Mouse (Mus musculus): Measurements from ENCODE around the gene Trp53rka.
A peak's percentile ranks its signal among the peaks of the same experiment; 100 is the strongest.
"Not testable (repeated sequence)": the region's sequence is repeated elsewhere in the genome, so short reads cannot be mapped to it uniquely, and the experiment has no call there.

The Trp53rka gene

DNA sequence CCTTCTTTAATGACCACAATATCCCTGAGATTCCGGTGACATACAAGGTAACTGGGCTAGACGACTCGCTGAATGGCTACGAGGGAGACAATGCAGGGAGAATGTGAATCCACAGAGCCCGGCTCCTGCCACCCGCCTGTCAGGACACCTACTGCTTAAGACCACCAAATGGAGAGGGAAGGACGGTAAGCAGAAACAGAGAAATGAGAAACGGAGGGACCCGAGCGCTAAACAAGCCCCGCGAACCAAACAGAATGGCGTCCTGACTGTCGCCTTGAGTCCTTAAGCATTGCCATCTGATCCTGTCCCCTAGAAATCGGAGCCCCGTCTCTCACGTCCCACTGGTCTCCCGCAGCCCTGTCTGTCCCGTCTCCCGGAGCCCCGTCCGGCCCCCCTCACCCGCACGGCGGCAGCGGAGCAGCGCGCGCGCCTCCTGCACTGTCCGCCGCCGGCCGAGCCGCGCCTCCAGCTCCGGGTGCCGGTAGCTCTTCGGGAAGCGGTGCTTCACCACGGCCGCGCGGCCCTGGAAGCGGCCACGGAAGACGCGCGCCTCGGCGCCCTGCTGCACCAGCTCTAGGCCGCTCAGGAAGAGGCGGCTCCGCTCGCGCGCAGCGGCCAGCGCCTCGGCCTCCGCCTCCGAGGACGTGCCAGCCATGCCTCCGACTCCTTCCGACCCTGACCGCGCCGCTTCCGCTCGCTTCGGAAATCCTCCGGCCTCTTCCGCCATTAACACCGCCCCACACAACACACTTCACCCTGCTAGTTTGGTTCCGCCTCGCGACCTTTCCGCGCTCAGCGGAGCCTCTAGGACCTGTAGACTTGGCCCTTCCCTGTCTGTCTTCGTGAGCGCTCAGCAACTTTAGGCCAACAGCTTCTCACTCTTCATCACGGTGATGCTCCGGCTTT is at the start of gene Trp53rka:
TSS of gene Trp53rka (minus strand) at position 677 of the 906 bp plus-strand sequence.
- DNase-seq = peak; percentile 80

DNA sequence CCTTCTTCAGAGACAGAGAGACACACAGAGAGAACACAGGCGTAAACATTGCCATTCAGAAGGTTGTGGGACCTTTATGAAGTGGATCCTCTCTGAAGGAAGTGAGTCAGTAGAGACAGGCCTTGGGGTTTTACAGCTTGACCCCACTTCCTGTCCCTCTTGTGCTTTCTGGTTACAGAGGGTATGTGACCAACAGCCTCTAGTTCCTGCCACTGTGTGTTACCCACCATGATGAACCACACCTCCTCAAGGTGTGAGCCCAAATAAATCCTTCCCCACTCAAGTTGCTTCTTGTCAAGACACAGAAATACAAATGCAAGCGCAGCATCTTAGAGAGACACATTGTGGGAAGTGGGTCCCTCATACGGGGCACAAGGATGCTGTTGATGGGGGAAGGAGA is 47.9 kb upstream of the Trp53rka start:
- no peak for DNase-seq

DNA sequence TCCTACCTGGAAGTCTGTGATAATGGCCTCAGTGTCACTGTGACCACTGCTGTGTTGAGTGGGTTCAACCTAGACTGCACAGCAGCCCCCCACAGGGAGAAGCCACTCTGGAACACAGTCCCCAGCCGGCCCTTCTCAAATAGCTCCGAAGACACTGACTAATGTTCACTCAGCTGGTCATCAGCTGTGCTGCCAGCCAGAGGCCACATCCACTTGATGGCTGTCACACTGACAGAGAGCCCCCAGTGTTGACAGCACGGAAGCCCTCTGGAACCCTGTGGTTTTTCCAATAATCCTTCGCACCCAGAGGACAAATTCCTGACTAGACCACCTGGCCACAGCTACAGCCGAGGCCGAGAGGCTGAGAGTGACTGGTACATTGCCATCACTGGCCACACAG is 40.7 kb upstream of the Trp53rka start:
- DNase-seq = no peak

DNA sequence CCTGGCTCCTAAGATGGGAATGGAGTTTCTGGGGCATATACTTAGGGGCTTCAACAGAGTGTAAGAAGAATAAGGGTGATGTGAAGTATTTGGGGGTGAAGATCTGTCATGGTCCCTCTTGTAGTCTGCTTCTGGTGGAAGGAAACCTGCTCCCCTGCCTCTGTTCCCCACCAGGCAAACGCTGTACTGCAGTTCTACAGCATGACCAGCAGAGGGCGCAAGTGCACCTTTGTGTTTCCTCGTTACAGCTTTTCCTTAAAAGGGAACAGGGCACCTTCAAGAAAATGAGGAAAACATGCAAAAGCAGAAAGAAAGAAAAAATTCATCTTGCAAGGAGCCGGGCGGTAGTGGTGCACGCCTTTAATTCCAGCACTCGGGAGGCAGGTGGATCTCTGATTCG is 36.0 kb upstream of the Trp53rka start:
- peak; percentile 31 for DNase-seq

DNA sequence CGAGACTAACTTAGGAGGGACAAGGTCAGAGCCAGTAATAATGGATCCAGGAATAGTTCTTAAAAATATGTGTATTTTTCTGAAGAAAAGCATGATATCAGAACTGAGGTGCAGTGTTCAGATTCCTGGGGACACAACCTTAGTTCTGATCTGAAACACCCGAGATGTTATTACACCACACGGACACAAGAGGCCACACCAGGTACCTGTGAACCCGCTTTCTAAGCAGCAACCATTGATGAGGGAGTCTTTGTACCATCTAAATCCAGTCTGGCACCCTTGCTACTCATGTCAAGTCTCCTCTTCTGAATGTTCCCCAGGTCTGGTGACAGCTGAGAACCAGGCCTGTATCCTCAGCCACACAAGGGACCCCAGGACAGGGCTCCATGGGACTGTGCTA is 32.5 kb upstream of the Trp53rka start:
- DNase-seq = no peak

DNA sequence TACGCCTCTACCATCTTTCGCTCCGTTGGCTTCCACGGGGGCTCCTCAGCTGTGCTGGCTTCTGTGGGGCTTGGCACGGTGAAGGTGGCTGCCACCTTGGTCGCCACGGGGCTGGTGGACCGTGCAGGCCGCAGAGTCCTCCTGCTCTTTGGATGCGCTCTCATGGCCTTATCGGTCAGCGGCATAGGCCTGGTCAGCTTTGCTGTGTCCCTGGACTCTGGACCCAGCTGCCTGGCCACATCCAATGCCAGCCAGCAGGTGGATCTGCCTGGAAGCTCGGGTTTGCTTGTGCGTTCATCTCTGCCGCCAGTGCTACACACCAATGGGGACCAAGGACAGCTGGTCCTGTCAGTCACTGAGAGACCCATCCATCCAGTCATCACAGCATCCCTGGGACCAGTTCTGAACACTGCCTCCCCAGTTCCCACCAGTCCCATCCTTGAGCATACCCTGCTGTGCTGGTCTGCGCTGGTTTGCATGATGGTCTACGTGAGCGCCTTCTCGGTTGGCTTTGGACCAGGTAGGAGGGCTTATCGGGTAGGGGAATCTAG is 22.1 kb upstream of the Trp53rka start:
- DNase-seq = no peak

DNA sequence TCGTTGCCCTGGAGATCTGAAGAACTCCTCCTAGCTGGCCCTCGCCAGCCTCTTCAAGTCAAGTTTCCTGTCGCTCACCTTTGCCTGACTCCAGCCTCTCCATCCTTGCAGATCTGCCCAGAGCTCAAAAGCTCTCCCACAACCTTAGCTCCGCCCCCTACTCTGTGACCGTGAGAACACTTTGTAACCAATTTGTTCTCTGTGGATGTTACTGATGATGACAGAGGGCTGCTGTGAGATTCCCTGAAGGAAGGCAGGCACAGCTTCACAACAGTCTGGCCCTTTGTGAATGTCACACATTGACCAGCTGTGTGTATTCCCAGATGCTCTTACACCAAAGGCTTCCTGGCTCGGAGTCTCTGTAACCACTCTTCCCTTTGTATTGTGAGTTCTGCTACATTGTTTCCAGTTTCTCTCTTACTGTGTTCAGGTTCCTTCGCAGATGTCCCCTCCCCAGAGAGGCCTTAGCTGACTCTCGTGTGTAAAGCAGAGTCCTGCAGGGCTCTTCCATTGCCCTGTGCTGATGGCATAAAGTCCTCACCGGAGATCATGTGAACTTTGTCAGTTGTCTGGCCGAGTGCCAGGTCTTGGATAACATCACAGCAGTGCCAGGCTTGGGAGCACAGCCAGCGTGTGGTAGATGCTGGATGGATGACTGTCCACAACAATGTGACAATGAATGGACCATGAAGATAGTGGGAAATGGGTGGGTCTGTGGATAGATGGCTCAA is 19.9 kb upstream of the Trp53rka start:
- DNase-seq = no peak

DNA sequence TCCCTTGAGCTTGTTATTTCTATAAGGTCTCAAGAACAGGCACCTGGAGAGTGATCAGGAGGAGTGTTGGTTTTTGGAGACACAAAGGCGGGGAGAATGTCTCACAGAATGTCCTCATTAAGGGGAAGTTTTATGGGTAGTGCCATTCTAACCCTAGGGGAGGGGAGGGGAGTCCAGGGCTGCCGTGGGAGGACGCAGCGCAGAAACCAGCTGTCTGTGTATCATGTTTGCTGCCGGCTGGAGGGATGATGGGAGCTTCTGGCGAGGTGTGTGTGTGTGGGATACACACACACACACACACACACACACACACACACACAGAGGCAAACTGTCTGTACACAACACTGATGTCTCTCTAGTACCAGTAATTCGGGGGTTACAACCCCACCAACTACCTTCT is 19.3 kb upstream of the Trp53rka start:
- DNase-seq = no peak

DNA sequence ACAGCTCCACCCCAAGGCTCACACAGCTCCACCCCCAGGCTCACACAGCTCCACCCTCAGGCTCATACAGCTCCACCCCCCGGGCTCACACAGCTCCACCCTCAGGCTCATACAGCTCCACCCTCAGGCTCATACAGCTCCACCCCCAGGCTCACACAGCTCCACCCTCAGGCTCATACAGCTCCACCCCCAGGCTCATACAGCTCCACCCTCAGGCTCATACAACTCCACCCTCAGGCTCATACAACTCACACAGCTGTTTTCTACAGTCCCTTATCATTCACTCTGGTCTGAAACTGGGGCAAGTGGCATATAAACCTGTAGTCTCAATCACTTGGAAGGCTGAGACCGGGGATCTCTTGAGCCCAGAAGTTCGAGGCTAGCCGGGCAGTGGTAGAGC is 18.4 kb upstream of the Trp53rka start:
- not testable (repeated sequence) for DNase-seq

DNA sequence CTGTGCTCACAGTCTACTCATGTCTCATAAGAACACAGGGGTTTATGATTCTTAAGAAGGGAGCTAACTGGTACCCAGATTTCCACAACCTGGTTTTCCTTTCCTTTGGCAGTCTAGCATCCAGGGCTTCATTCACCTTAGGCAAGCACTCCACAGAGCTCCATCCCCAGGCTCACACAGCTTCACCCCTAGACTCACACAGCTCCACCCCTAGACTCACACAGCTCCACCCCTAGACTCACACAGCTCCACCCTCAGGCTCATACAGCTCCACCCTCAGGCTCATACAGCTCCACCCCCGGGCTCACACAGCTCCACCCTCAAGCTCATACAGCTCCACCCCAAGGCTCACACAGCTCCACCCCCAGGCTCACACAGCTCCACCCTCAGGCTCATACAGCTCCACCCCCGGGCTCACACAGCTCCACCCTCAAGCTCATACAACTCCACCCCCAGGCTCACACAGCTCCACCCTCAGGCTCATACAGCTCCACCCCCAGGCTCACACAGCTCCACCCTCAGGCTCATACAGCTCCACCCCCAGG is 17.9 kb upstream of the Trp53rka start:
- not testable (repeated sequence) for DNase-seq

DNA sequence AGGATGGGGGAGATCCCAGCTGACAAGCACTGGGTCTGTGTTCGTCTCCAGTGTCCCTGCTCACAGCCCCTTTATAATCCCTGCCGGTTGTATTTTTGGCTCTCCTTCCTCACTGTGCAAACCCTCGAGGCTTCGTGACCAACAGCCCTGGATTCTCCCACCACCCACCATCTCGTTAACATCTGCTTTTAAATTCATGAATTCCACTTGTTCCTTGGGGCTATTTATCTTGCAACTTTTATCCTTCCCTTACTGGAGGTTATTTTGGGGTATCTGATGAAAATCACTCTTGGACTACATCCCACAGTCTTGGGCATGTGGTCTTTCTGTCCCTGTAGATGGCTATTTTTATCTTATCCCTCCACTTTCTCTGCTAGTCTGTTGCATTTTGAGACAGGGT is 17.3 kb upstream of the Trp53rka start:
- no peak for DNase-seq

DNA sequence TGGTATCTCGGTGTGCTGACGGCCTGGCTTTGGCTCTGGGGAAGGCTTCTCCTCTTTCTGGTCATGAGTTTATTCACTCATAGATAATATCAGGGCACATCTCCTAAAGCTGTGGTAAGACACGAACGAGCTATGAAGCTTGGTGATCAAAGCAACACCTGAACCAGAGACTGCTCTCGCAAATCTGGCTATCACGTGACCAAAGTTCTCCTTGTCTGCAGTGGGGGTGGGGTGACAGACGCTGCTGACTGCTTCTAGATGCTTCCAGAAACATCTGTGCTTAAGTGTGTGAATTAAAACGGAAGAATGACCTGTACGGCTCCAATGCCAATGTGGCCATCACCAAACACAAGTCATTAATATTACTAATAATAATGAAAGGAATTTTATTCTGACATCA is 16.6 kb upstream of the Trp53rka start:
- no peak for DNase-seq

DNA sequence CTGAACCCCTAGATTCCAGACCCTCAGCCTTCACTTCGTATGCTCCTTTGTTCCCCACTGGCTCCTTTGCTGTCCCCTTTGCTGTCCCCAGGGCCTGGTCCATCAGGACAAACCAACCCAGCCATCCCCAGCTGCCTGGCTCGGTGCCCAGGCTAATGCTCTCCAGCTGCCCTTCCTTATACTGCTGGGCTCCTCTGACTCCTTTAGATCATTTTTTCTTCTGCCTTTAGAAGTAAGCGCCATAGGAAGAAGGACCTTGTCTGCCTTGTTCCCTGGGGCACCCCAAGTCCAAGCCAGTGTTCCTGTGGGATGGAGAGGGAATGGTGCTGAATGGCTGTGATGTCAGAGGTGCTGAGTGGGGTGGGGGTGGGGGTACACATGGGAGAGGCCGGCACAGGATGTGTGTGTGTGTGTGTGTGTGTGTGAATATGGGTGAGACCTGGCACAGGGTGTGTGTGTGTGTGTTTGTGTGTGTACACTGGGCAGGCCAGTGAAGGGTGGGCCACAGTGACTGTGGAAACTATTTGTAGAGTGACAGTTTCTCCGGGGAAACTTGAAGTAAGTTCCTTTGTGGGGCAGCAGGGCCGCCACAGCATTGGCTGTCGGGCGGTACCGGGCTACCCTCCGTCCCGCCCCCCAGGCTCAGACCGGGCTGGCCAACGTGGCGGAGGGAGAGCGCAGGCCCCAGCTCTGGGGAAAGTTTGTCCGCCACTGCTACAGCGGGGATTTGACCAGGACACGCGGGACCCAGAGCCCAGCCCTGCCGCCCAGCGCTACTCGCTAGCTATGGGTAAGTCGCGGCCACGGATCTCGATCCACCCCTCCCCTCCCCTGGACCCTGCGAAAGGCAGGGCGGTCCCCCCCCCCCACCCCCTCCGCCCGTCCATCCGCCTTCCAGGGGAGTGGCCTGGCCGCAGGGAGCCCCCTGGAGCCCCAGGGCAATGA is 10.4 kb upstream of the Trp53rka start, which contains the start of gene Slc2a10:
TSS of gene Slc2a10 (plus strand) at position 529 of the 945 bp plus-strand sequence.
- no peak for DNase-seq

DNA sequence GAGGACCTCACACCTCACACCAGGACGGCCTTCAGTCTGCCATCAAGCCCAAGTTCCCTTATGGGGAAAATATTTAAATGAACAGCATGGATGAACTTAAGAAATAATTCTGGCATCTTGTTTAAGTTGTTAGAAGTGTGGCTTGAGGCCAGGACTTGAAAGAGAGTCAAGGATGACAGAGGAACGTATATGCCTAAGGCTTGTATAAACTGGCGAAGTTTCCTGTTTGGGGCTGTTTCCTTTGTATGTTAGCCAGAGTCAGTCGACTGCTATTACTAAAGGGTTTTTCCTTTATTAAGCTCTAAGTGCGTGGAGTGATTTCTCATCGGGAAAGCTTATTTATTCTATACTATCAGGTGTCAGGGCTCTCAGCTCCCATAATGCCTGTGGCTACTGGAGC is 5.7 kb upstream of the Trp53rka start:
- DNase-seq = no peak

DNA sequence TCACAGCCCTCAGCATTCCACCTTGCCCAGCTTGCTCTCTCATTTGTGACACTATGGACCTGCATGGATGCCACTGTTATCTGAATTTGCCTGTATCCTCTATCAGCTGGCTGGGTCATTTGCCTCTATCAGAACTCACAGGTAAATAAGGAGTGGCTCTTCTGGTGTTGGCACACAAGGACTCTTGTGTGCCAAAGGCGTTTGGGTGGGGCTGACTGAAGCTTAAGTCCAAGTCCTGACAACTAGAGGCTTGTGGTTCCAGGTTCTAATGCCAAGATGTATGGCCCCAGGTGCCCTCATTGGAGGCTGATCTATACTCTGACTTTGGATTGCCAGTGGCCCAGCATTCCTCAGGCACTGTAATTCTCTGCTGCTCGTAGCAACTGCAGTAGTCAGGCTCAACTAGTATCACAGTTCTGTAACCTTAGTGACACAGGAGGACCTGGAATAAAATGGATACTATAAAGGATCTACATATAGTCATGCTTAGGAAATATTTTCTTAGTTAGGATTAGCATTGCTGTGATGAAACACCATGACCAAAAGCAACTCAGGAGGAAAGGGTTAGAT is 4.7 kb upstream of the Trp53rka start:
- no peak for DNase-seq

DNA sequence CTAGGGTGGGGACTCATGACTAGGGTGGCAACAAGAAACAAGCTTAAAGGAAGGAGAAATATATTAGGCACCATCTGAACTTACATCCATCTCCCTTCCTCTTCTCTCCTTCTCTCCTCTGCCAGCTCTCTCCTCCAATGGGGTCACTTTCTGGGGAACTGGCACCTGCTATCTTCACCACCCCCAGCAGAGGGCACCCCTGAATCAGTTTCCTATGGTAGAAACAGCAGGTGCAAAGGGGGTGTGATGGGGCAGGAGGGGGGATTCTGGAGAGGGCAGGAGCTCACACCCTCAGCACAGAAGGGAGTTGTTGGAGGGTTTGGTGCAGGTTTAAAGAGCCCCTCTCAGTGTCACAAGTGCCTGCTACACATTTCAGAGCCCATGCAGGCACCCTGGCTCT is 3.1 kb upstream of the Trp53rka start:
- no peak for DNase-seq

DNA sequence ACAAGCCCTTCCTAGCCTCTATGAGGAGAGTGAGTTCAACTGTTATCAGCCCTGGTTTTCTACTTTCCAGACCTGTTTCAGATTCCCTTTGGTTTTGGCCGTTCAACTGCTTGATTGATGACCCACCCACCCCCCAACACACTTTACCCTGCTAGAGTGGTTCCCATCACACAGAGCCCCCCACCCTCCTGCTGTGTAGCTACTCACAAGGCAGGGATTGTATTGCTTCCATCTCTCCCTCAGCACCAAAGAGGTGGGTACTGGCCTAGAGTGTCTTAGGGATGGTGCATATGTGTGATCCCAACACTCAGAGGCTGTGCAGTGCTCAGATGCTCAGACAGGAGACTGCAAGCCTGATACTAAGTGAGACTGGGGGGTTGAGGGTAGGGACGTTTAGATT is 1.4 kb upstream of the Trp53rka start:
- no peak for DNase-seq

DNA sequence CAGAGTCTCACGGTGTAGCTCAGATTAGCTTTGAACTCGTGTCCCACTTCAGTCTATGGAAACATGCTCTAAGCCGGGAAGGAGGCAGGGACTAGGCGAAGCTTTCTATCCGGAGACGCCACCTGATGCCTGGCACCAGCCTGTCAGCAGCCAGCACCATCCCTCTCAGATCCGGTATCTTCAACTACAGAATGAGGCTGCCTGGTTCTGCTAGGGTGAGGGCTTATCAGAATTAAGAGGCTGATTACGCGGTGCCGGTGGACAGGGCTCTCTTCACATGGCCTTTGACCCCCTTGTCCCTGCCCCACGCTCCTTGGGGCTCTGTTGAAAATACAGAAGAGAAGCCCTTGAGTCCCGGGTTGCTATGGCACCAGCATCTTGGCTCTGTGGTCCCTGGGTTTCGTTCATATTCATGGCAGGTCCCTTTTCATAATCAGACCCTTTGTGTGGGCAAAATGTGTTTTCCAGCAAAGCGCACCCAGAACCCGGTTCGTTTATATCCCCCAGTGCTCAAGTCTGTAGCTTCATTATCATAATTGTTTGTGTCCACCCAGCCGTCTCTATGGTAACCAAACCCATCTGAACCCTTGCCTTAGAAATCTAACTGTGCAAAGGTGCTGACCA is 575 bp upstream of the Trp53rka start:
- peak; percentile 20 for DNase-seq

DNA sequence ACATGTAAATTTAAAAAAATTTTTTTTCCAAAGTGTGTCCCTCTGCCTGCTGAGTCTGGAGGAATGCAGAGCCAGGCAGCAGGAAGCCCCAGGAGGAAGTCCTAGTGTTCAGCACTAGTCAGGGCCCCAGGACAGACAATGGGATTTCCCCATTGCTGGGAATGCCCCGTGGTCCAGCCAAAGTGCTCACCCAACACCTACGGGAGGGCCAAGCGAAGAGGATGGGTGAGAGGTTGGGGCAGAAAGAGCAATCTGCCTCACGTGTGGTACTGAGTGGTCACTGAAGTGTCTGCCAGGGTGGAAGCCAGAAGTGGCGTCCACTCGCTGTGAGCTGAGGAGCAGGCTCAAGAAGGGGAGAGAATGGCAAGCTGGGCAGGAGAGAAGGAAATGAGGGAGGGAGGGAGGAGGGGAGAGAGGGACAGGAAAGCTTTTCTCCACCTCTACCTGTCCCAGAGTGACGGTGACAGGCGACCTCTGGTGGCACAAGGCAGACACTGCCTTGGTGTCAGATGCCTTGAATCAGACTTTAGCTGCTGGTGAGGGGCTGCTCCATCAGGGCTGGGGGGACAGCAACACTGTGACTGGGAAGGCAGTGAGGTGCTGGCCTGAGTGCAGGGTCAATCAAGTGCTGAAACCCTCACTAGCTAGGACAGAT is 6.1 kb downstream of the Trp53rka start:
- peak; percentile 47 for DNase-seq

DNA sequence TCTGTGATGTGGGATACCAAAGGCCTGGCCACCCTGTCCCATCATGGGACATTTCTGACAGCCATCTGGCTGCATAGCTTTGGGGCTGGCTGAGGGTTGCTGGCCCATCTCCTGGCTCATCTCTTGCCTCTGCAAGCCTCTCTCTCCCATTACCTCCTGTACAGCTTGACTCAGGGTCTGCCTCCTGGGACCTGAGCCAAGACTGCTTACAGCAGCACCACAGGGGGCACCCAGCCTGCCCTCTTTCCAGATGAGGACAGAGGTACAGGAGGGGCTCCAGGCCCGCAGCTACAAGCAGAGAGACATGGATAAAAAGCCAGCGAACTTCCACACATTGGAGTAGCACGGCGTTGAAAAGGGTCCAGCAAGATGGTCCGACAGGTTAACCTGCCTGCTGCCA is 6.7 kb downstream of the Trp53rka start:
- DNase-seq = no peak

DNA sequence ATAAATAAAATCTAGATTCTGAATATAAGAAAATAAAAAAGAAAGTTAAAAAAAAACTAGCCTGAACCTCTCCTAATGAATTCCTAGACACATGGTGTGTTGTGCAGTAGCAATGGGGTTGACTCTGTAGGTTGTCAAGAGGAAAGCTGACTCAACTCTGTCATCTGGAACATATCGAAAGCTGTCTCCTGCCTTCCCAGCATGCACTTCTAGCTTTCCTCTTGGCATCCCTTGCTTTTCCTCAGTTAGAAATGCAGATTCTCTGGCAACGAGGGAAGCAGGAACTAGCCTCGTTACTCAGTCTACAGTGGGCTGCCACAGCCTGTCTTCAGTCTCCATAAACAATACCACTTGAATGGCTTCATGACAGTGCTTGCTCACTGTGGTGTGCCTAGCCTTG is 7.3 kb downstream of the Trp53rka start:
- no peak for DNase-seq

Measured in cerebellum, adult 11 months (tissue).